Mouse (Mus musculus) midbrain, embryonic 11.5 days (tissue): ENCODE measurements around the gene Ankrd52. TPM values are rescaled to one million over a fixed set of nuclear protein-coding genes. Genes with fewer than 3 reads are reported as not detected.

Source experiments
- ATAC-seq: fragments of 200-750 bp; cut with Nextera tagmentation; 2 replicates; pipeline ENCODE4 v1.8.0; 2017; ENCODE audit warnings: moderate TSS enrichment, moderate library complexity; ENCODE audit not compliant: low FRiP score
- DNase-seq: peaks from one replicate; pipeline ENCODE4 v3.0.0; 2015; ENCODE audit warnings: low spot score; ENCODE audit errors: missing footprints
- H3K27ac ChIP-seq: fragments of 300-500 bp; sonication (generic); 2 replicates; pipeline ENCODE4 v1.5.1; 2014; ENCODE audit warnings: low read depth, low read length
- H3K27me3 ChIP-seq: fragments of 300-500 bp; sonication (generic); 2 replicates; pipeline ENCODE4 v1.6.1; 2014; ENCODE audit warnings: mild to moderate bottlenecking, low read length, moderate library complexity, mixed read lengths; ENCODE audit not compliant: control insufficient read depth, insufficient read depth
- H3K36me3 ChIP-seq: fragments of 300-500 bp; sonication (generic); 2 replicates; pipeline ENCODE4 v1.6.1; 2014; ENCODE audit warnings: mild to moderate bottlenecking, low read length, moderate library complexity, mixed read lengths; ENCODE audit not compliant: control insufficient read depth, insufficient read depth
- H3K4me1 ChIP-seq: fragments of 300-500 bp; sonication (generic); 2 replicates; pipeline ENCODE4 v1.6.1; 2014; ENCODE audit warnings: low read length; ENCODE audit not compliant: control insufficient read depth, insufficient read depth
- H3K4me2 ChIP-seq: fragments of 300-500 bp; sonication (generic); 2 replicates; pipeline ENCODE4 v1.6.1; 2014; ENCODE audit warnings: mild to moderate bottlenecking, moderate library complexity
- H3K4me3 ChIP-seq: fragments of 300-500 bp; sonication (generic); 2 replicates; pipeline ENCODE4 v1.5.1; 2014; ENCODE audit warnings: low read depth, low read length
- H3K9ac ChIP-seq: fragments of 300-500 bp; sonication (generic); 2 replicates; pipeline ENCODE4 v1.6.1; 2014; ENCODE audit warnings: low read length
- H3K9me3 ChIP-seq: fragments of 300-500 bp; sonication (generic); 2 replicates; pipeline ENCODE4 v1.6.1; 2016; ENCODE audit warnings: low read length; ENCODE audit not compliant: control insufficient read depth
- WGBS: fragments of 180-500 bp; shearing (Covaris S2); extraction: QIAGEN DNeasy Blood & Tissue Kit; methylation state at CpG from one replicate; pipeline ENCODE4 v1.1.7; 2014; 5-methylcytosine and 5-hydroxymethylcytosine counted together
- polyA plus RNA-seq: library from polyadenylated mRNA; unstranded; fragments of >200 nt; fragmentation: Nextera tagmentation; extraction: Ambion mirVana; gene quantifications from 2 replicates; pipeline ENCODE4 v1.2.1, GENCODE M21; 2014

The Ankrd52 gene
- polyA plus RNA-seq, 1 experiment from 2014 or later, result 8.6 TPM

GRCm38 (mm10) chr10:128414848-128415247 lies 37.9 kb downstream of the Ankrd52 start:
- H3K4me2 ChIP-seq, result no peak overlapping the region
- no peak overlapping the region for H3K9ac ChIP-seq
- WGBS, result 90% methylated on average over 5 of the region's 5 CpGs
- H3K9me3 ChIP-seq, result no peaks in the 10 kb centered on the region
- H3K27ac ChIP-seq, result no peak overlapping the region
- no peaks in the 10 kb centered on the region for H3K27me3 ChIP-seq
- peaks cover 7% of the 10 kb centered on the region; the same call in 1 of the 2 replicates for H3K36me3 ChIP-seq
- ATAC-seq (no peak), DNase-seq (peak; percentile 23)
- H3K4me1 ChIP-seq, result peaks cover 19% of the 10 kb centered on the region
- no peak overlapping the region for H3K4me3 ChIP-seq

GRCm38 (mm10) chr10:128422426-128422825 lies 45.5 kb downstream of the Ankrd52 start:
- Histone ChIP-seq H3K27me3 (no peaks in the 10 kb centered on the region), H3K9me3 (no peaks in the 10 kb centered on the region), H3K4me1 (no peaks in the 10 kb centered on the region), H3K4me3 (no peak overlapping the region), H3K9ac (no peak overlapping the region), H3K4me2 (no peak overlapping the region), H3K27ac (no peak overlapping the region), H3K36me3 (peaks cover 10% of the 10 kb centered on the region; the same call in 1 of the 2 replicates)
- DNase-seq, result peak; percentile 81
- no peak for ATAC-seq
- 94% methylated on average over 5 of the region's 5 CpGs for WGBS

GRCm38 (mm10) chr10:128424604-128425003 lies 47.7 kb downstream of the Ankrd52 start:
- no peaks in the 10 kb centered on the region for H3K9me3 ChIP-seq
- H3K36me3 ChIP-seq, result peaks cover 8% of the 10 kb centered on the region; the same call in 1 of the 2 replicates
- H3K4me1 ChIP-seq, result no peaks in the 10 kb centered on the region
- H3K27me3 ChIP-seq, result no peaks in the 10 kb centered on the region
- no peak overlapping the region for H3K9ac ChIP-seq
- H3K27ac ChIP-seq, result no peak overlapping the region
- H3K4me3 ChIP-seq, result no peak overlapping the region
- no peak for ATAC-seq
- peak; percentile 54 for DNase-seq
- 75% methylated on average over 7 of the region's 7 CpGs for WGBS
- H3K4me2 ChIP-seq, result no peak overlapping the region

- DNase-seq (no peak), ATAC-seq (no peak)
- Histone ChIP-seq H3K27ac (no peak overlapping the region), H3K4me2 (no peak overlapping the region), H3K9me3 (no peaks in the 10 kb centered on the region), H3K27me3 (no peaks in the 10 kb centered on the region), H3K4me1 (no peaks in the 10 kb centered on the region), H3K36me3 (peaks cover 9% of the 10 kb centered on the region; the same call in 1 of the 2 replicates), H3K4me3 (no peak overlapping the region), H3K9ac (no peak overlapping the region)
- WGBS, result 92% methylated on average over 3 of the region's 3 CpGs
Measured at GRCm38 (mm10) chr10:128425260-128425659, 48.3 kb downstream of the Ankrd52 start.

GRCm38 (mm10) chr10:128429052-128429451 lies 52.1 kb downstream of the Ankrd52 start:
- Histone ChIP-seq H3K9me3 (no peaks in the 10 kb centered on the region), H3K27me3 (no peaks in the 10 kb centered on the region), H3K27ac (no peak overlapping the region), H3K36me3 (peaks cover 5% of the 10 kb centered on the region; the same call in 1 of the 2 replicates), H3K4me2 (no peak overlapping the region), H3K4me1 (no peaks in the 10 kb centered on the region), H3K4me3 (no peak overlapping the region), H3K9ac (no peak overlapping the region)
- WGBS, result 94% methylated on average over 5 of the region's 5 CpGs
- ATAC-seq (no peak), DNase-seq (no peak)

- H3K27me3 ChIP-seq, result no peaks in the 10 kb centered on the region
- no peaks in the 10 kb centered on the region for H3K4me1 ChIP-seq
- H3K4me3 ChIP-seq, result no peak overlapping the region
- H3K36me3 ChIP-seq, result peaks cover 5% of the 10 kb centered on the region; the same call in 1 of the 2 replicates
- ATAC-seq (no peak), DNase-seq (no peak)
- no peak overlapping the region for H3K27ac ChIP-seq
- no peak overlapping the region for H3K9ac ChIP-seq
- H3K9me3 ChIP-seq, result no peaks in the 10 kb centered on the region
- no peak overlapping the region for H3K4me2 ChIP-seq
- 90% methylated on average over 4 of the region's 4 CpGs for WGBS
Measured at GRCm38 (mm10) chr10:128429454-128429853, 52.5 kb downstream of the Ankrd52 start.

GRCm38 (mm10) chr10:128433417-128433816 lies 56.5 kb downstream of the Ankrd52 start:
- WGBS, result 97% methylated on average over 2 of the region's 2 CpGs
- Histone ChIP-seq H3K27ac (no peak overlapping the region), H3K4me3 (no peak overlapping the region), H3K4me1 (no peaks in the 10 kb centered on the region), H3K9me3 (no peaks in the 10 kb centered on the region), H3K27me3 (no peaks in the 10 kb centered on the region), H3K36me3 (peaks cover 13% of the 10 kb centered on the region), H3K4me2 (no peak overlapping the region), H3K9ac (no peak overlapping the region)
- DNase-seq (no peak), ATAC-seq (no peak)

GRCm38 (mm10) chr10:128434681-128435080 lies 57.8 kb downstream of the Ankrd52 start:
- H3K36me3 ChIP-seq, result peaks cover 15% of the 10 kb centered on the region
- no peak for DNase-seq
- no peaks in the 10 kb centered on the region for H3K4me1 ChIP-seq
- no peak overlapping the region for H3K27ac ChIP-seq
- no peak for ATAC-seq
- no peak overlapping the region for H3K4me2 ChIP-seq
- no peaks in the 10 kb centered on the region for H3K9me3 ChIP-seq
- no peak overlapping the region for H3K4me3 ChIP-seq
- H3K27me3 ChIP-seq, result no peaks in the 10 kb centered on the region
- no peak overlapping the region for H3K9ac ChIP-seq
- 91% methylated on average over 10 of the region's 10 CpGs for WGBS

- 75% methylated on average over 17 of the region's 17 CpGs for WGBS
- Histone ChIP-seq H3K4me1 (no peaks in the 10 kb centered on the region), H3K27ac (no peak overlapping the region), H3K9me3 (no peaks in the 10 kb centered on the region), H3K27me3 (no peaks in the 10 kb centered on the region), H3K9ac (no peak overlapping the region), H3K4me3 (no peak overlapping the region), H3K36me3 (peaks cover 14% of the 10 kb centered on the region), H3K4me2 (no peak overlapping the region)
- ATAC-seq (no peak), DNase-seq (no peak)
Measured at GRCm38 (mm10) chr10:128435186-128435823, 58.4 kb downstream of the Ankrd52 start.
